Mouse (Mus musculus): ENCODE data around the gene Rnf32.

Rnf32 gene

GRCm38 (mm10) chr5:29274746-29275145 is 79.0 kb downstream of the Rnf32 start:
- no peak for DNase-seq (ENCODE audit: low spot score)

All from T-cell, adult 2 months (primary cell).